ENCODE assay signal across 8 mouse cellular contexts in genomic region chr11:54787488-54788474, GRCm38 (mm10). TPM values are rescaled to one million over a fixed set of nuclear protein-coding genes. Genes with fewer than 3 reads are reported as not detected.
DNase-seq lines count a peak whose midpoint lies in the region; ATAC-seq lines count a peak whose summit lies in the region.

Gene Cdc42se2 (minus strand): TSS chr11:54787675.

- H3K36me3 ChIP-seq in hindbrain, embryonic 15.5 days = no peaks in the 10 kb centered on the region

- no peaks in the 10 kb centered on the region for H3K27me3 ChIP-seq in hindbrain, embryonic 15.5 days

- peak within 1 kb of the TSS; percentile 88 for H3K4me3 ChIP-seq in hindbrain, embryonic 15.5 days

- peak; percentile 99 for ATAC-seq in hindbrain, embryonic 15.5 days (ENCODE audit: low FRiP score, low read depth)

- H3K27ac ChIP-seq in hindbrain, embryonic 15.5 days (replicated peaks) = peak within 1 kb of the TSS; percentile 98

- peak within 1 kb of the TSS; percentile 84 for H3K9ac ChIP-seq in hindbrain, embryonic 15.5 days

- H3K9me3 ChIP-seq in hindbrain, embryonic 15.5 days = no peaks in the 10 kb centered on the region

- peak within 1 kb of the TSS; percentile 79 for H3K4me2 ChIP-seq in hindbrain, embryonic 15.5 days

- 3% methylated on average over 56 of the region's 56 CpGs for WGBS in hindbrain, embryonic 15.5 days

- peaks cover 23% of the 10 kb centered on the region for H3K4me1 ChIP-seq in hindbrain, embryonic 15.5 days (replicated peaks)

- peak; percentile 95 for DNase-seq in T-cell, adult 2 months (ENCODE audit: low spot score)
- peak; percentile 91 to 96 for DNase-seq in cerebellum, postnatal 36 days
- peak; percentile 94 to 97 for DNase-seq in frontal cortex, postnatal 36 days (ENCODE audit: low spot score in 2 of 2)
- DNase-seq in left cerebral cortex, adult 11 months (ENCODE audit: low spot score) = peak; percentile 95
- DNase-seq in lung, postnatal 4 days = peak; percentile 97 to 98
- DNase-seq in retina, postnatal 7 days (ENCODE audit: low read depth, low spot score) = peak; percentile 96
- DNase-seq in urinary bladder, adult 2 months (ENCODE audit: low spot score) = peak; percentile 87

RNA-seq across cellular contexts. Expression of gene Cdc42se2, which starts in this region (rescaled TPM):
- 141 and 145 TPM in 2 replicates for polyA plus RNA-seq in hindbrain, embryonic 15.5 days (2015; fragmentation: Nextera tagmentation; extraction: Ambion mirVana)
- 23.9 and 26.4 TPM in 2 replicates for polyA plus RNA-seq in urinary bladder, adult 2 months (2012; rRNA removed)

Comparison
In these comparisons a context has a peak if more than half of its experiments do, and no peak if none do; other contexts are left out.
1. Peak in every context shown above with its lines: DNase-seq, ATAC-seq, H3K4me3 ChIP-seq and H3K27ac ChIP-seq.